Mouse (Mus musculus) midbrain, embryonic 15.5 days (tissue): ENCODE data around the gene Lims1. TPM values are rescaled to one million over a fixed set of nuclear protein-coding genes. Genes with fewer than 3 reads are reported as not detected.

Experiments used
- ATAC-seq: fragments of 200-750 bp; cut with Nextera tagmentation; replicated peaks from 2 replicates; pipeline ENCODE4 v1.8.0; 2017; ENCODE audit warnings: moderate TSS enrichment
- H3K27ac ChIP-seq: fragments of 300-500 bp; sonication (generic); 2 replicates; pipeline ENCODE4 v1.5.1; 2015; ENCODE audit warnings: mild to moderate bottlenecking, inconsistent platforms
- H3K27me3 ChIP-seq: fragments of 300-500 bp; sonication (generic); replicated peaks from 2 replicates; pipeline ENCODE4 v1.6.1; 2015; ENCODE audit warnings: inconsistent platforms
- H3K36me3 ChIP-seq: fragments of 300-500 bp; sonication (generic); replicated peaks from 2 replicates; pipeline ENCODE4 v1.6.1; 2015; ENCODE audit warnings: inconsistent platforms
- H3K4me1 ChIP-seq: fragments of 300-500 bp; sonication (generic); 2 replicates; pipeline ENCODE4 v1.6.1; 2015; ENCODE audit warnings: inconsistent platforms
- H3K4me2 ChIP-seq: fragments of 300-500 bp; sonication (generic); 2 replicates; pipeline ENCODE4 v1.6.1; 2015; ENCODE audit warnings: inconsistent platforms, mild to moderate bottlenecking, moderate library complexity
- H3K4me3 ChIP-seq: fragments of 300-500 bp; sonication (generic); 2 replicates; pipeline ENCODE4 v1.5.1; 2015; ENCODE audit warnings: mild to moderate bottlenecking, inconsistent platforms
- H3K9ac ChIP-seq: fragments of 300-500 bp; sonication (generic); 2 replicates; pipeline ENCODE4 v1.6.1; 2015; ENCODE audit warnings: mild to moderate bottlenecking, inconsistent platforms
- H3K9me3 ChIP-seq: fragments of 300-500 bp; sonication (generic); 2 replicates; pipeline ENCODE4 v1.6.1; 2016; ENCODE audit warnings: inconsistent platforms
- WGBS: fragments of 180-500 bp; shearing (Covaris S2); methylation state at CpG from one replicate; pipeline ENCODE4 v1.1.7; 2015; ENCODE audit warnings: mixed read lengths; 5-methylcytosine and 5-hydroxymethylcytosine counted together
- polyA plus RNA-seq: library from polyadenylated mRNA; unstranded; fragments of >200 nt; fragmentation: Nextera tagmentation; extraction: Ambion mirVana; gene quantifications from 2 replicates; pipeline ENCODE4 v1.2.1, GENCODE M21; 2015

Gene Lims1
- polyA plus RNA-seq, 1 experiment from 2014 or later, result 52.6 TPM

DNA sequence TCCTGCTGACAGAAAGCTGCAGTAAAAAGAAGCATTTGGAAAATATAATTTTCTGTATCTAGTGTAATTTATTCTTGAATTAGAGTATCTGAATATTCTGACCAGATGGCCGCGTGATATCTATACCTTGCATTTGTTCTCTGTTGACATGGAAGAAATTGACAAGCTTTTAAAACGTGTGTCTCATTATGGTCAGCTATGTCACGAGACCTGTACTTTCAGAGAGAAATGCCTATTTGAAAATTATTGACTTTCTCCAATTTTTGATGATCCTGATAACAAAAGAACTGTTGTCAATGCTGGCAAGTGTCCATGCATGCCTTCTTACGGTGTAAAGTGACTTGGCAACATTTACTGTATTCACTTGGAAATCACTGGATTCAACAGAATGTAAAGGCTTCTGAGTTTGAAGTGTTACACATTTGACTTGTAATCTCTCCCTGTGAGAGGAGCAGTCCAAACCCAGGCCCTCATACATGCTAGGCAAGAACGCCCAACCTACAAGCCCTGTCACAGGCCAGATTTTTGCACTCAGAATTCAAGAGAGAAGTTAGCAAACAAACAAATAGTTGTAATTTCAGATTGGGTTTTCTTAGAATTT, 49.3 kb downstream of the Lims1 start:
- Histone ChIP-seq H3K36me3 (no peaks in the 10 kb centered on the region), H3K27me3 (no peaks in the 10 kb centered on the region), H3K4me2 (no peak overlapping the region), H3K27ac (no peak overlapping the region), H3K4me3 (no peak overlapping the region), H3K9me3 (no peaks in the 10 kb centered on the region), H3K4me1 (peaks cover 17% of the 10 kb centered on the region), H3K9ac (no peak overlapping the region)
- WGBS, result 69% methylated on average over 6 of the region's 6 CpGs
- no peak for ATAC-seq

DNA sequence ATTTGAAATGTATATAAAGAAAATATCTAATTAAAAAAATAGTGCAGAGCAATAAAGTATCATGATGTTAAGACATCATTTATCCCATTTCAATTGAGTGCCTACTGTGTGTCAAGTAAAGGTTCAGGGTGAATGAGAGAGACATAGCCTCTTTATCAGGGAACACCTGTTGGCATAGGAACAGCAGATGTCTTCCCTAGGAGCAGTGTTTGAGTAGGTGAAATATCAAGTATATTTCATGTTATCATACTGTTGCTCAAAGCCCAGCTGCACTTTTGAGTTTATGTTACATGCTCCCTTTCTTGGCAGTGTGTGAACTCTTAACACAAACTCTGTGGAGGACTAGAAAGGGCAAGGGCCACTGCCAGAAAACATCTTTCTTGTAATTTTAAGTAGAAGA, 50.6 kb downstream of the Lims1 start:
- Histone ChIP-seq H3K9me3 (no peaks in the 10 kb centered on the region), H3K36me3 (no peaks in the 10 kb centered on the region), H3K9ac (no peak overlapping the region), H3K27ac (no peak overlapping the region), H3K27me3 (no peaks in the 10 kb centered on the region), H3K4me1 (peaks cover 17% of the 10 kb centered on the region), H3K4me2 (no peak overlapping the region), H3K4me3 (no peak overlapping the region)
- ATAC-seq, result no peak

DNA sequence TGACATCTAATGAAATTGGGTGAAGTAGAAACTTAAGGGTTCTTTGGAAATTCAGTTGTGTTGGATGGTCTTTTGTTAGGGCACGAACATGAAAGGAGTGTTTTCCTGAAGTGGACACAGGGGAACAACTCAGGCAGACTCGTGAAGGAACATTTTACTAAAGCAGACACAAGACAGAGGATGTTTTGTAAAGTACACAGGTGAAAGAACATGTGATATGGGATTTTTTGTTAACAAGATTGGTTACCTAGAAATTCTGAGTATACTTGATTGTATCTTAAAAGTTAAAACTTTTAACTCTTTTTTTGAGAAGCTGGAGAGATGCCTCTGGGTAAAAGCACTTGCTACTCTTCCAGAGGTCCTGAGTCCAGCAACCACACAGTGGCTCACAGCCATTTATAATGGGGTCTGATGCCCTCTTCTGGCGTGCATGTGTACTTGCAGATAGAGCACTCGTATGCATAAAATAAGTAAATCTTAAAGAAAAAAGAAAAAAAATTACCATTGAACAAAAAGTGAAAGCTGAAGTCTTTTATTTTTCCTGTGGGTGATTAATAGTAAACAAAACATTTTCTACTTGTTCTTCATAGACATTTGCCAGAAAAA, 54.4 kb downstream of the Lims1 start:
- H3K27ac ChIP-seq, result no peak overlapping the region
- 0 out of 2 replicates have a peak, but pooled peaks have one; percentile 68 for ATAC-seq
- no peaks in the 10 kb centered on the region for H3K27me3 ChIP-seq
- H3K4me2 ChIP-seq, result no peak overlapping the region
- no peak overlapping the region for H3K4me3 ChIP-seq
- no peaks in the 10 kb centered on the region for H3K9me3 ChIP-seq
- peaks cover 9% of the 10 kb centered on the region for H3K4me1 ChIP-seq
- no peaks in the 10 kb centered on the region for H3K36me3 ChIP-seq
- 31% methylated on average over 4 of the region's 4 CpGs for WGBS
- H3K9ac ChIP-seq, result no peak overlapping the region

GRCm38 (mm10) chr10:58378380-58378779, 55.1 kb downstream of the Lims1 start:
- Histone ChIP-seq H3K4me2 (no peak overlapping the region), H3K9ac (no peak overlapping the region), H3K4me3 (no peak overlapping the region), H3K27me3 (no peaks in the 10 kb centered on the region), H3K27ac (no peak overlapping the region), H3K4me1 (peaks cover 16% of the 10 kb centered on the region), H3K9me3 (no peaks in the 10 kb centered on the region), H3K36me3 (no peaks in the 10 kb centered on the region)
- ATAC-seq, result no peak
- WGBS, result 65% methylated on average over 1 of the region's 1 CpGs

GRCm38 (mm10) chr10:58379699-58380098, 56.4 kb downstream of the Lims1 start:
- Histone ChIP-seq H3K27me3 (no peaks in the 10 kb centered on the region), H3K4me1 (peaks cover 28% of the 10 kb centered on the region), H3K4me3 (no peak overlapping the region), H3K9ac (no peak overlapping the region), H3K36me3 (no peaks in the 10 kb centered on the region), H3K4me2 (no peak overlapping the region), H3K9me3 (no peaks in the 10 kb centered on the region), H3K27ac (no peak overlapping the region)
- ATAC-seq, result no peak
- 100% methylated on average over 1 of the region's 1 CpGs for WGBS

DNA sequence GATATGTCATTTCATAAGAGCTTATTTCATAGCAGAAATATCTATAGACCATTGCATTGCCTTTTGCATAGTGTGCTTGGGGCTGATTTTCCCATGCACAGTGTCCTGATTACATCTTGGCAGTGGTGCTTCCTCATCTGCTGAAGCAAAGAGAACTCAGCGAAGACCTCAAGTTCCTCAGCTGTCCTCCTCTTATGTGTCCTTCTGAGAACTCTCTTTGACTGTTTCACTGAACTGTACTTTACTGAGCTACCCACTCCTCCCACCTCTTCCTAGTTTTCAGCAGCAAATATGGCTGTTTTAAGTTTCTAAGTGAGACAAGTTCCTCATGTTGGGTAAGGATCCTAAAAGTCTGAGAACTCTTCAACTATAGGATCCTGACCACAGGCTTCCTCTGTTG, 58.6 kb downstream of the Lims1 start:
- H3K27me3 ChIP-seq, result no peaks in the 10 kb centered on the region
- H3K9ac ChIP-seq, result no peak overlapping the region
- no peaks in the 10 kb centered on the region for H3K36me3 ChIP-seq
- H3K4me3 ChIP-seq, result no peak overlapping the region
- H3K27ac ChIP-seq, result no peak overlapping the region
- H3K4me2 ChIP-seq, result no peak overlapping the region
- ATAC-seq, result no peak
- no peaks in the 10 kb centered on the region for H3K9me3 ChIP-seq
- WGBS, result 94% methylated on average over 1 of the region's 1 CpGs
- peaks cover 29% of the 10 kb centered on the region for H3K4me1 ChIP-seq

GRCm38 (mm10) chr10:58382621-58383101, 59.4 kb downstream of the Lims1 start:
- peak; percentile 53; the same call in 1 of the 2 replicates for ATAC-seq
- H3K4me1 ChIP-seq, result peaks cover 29% of the 10 kb centered on the region
- no peak overlapping the region for H3K4me2 ChIP-seq
- peak overlapping the region; percentile 71 for H3K27ac ChIP-seq
- H3K27me3 ChIP-seq, result no peaks in the 10 kb centered on the region
- H3K9me3 ChIP-seq, result no peaks in the 10 kb centered on the region
- no peaks in the 10 kb centered on the region for H3K36me3 ChIP-seq
- H3K4me3 ChIP-seq, result no peak overlapping the region
- 6% methylated on average over 3 of the region's 3 CpGs for whole genome bisulfite sequencing
- H3K9ac ChIP-seq, result no peak overlapping the region

GRCm38 (mm10) chr10:58383282-58383681, 60.0 kb downstream of the Lims1 start:
- Histone ChIP-seq H3K9ac (no peak overlapping the region), H3K27me3 (no peaks in the 10 kb centered on the region), H3K4me2 (no peak overlapping the region), H3K27ac (peak overlapping the region; percentile 71), H3K4me1 (peaks cover 29% of the 10 kb centered on the region), H3K36me3 (no peaks in the 10 kb centered on the region), H3K4me3 (no peak overlapping the region), H3K9me3 (no peaks in the 10 kb centered on the region)
- ATAC-seq, result peak; percentile 66
- 34% methylated on average over 3 of the region's 3 CpGs for WGBS

DNA sequence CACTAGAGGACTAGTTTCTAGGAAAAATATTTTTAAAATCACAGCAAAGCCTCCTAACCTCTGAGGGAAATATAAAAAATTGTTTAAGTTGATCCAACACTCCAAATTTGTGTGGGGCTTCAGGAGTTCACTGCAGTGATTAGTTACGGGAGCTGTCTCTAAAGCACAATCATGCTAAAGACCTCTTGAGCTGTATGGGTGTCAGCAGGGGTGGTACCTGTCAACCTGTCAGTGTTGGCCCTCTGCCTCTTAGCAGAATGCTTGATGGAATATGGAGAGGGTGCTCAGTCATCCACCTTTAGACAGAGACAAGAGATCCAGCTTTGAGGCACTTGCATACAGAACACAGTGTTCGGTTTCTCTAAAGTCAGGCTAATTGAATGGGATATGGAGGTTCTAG, 60.5 kb downstream of the Lims1 start:
- no peak overlapping the region for H3K9ac ChIP-seq
- H3K27me3 ChIP-seq, result no peaks in the 10 kb centered on the region
- H3K4me2 ChIP-seq, result no peak overlapping the region
- H3K36me3 ChIP-seq, result no peaks in the 10 kb centered on the region
- peak overlapping the region; percentile 48; the same call in 1 of the 2 replicates for H3K27ac ChIP-seq
- peak; percentile 16; the same call in 1 of the 2 replicates for ATAC-seq
- H3K9me3 ChIP-seq, result no peaks in the 10 kb centered on the region
- WGBS, result 67% methylated on average over 2 of the region's 2 CpGs
- no peak overlapping the region for H3K4me3 ChIP-seq
- peaks cover 29% of the 10 kb centered on the region for H3K4me1 ChIP-seq

DNA sequence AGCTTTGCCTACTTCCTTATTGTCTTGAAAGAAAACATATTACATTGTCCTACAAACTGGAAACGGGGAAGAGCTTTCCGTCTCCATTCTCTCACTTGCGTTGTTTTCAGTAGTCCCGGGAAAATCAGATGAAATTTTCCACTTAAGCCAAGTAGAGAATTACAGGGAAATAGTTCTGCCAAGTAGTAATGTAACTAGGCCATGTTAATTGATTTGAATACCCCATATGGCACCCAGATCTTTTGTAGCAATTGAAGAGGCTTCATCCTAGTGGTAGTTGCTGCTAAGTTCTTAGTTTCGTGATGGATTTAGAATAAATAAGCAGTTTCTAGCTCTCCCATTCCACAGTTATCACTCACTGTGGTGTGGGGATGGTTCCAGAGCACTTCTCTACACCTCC, 62.4 kb downstream of the Lims1 start:
- WGBS, result 87% methylated on average over 5 of the region's 5 CpGs
- Histone ChIP-seq H3K4me1 (peaks cover 29% of the 10 kb centered on the region), H3K36me3 (no peaks in the 10 kb centered on the region), H3K27me3 (no peaks in the 10 kb centered on the region), H3K4me3 (no peak overlapping the region), H3K4me2 (no peak overlapping the region), H3K27ac (no peak overlapping the region), H3K9ac (no peak overlapping the region), H3K9me3 (no peaks in the 10 kb centered on the region)
- no peak for ATAC-seq

DNA sequence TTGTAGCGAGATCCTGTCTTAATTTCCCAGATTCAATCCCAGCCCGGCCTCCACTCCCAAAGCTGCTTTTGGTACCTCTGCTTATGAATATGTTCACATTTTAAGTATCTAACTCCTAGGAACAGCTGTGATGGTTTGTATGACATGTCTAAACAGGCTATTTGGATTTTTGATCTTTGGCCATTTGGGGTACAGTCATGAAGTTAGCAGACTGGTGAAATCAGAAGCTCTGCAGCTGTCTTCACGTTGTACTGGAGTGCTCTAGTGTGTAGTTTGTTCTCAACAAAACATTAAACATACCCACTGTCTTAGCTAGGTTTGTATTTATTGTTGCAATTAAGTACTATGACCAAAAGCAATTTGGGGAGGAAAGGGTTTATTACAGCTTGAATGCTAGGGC, 63.7 kb downstream of the Lims1 start:
- no peak overlapping the region for H3K4me3 ChIP-seq
- no peak overlapping the region for H3K9ac ChIP-seq
- no peaks in the 10 kb centered on the region for H3K9me3 ChIP-seq
- peaks cover 27% of the 10 kb centered on the region for H3K4me1 ChIP-seq
- no peak overlapping the region for H3K27ac ChIP-seq
- H3K27me3 ChIP-seq, result no peaks in the 10 kb centered on the region
- H3K36me3 ChIP-seq, result no peaks in the 10 kb centered on the region
- WGBS, result 93% methylated on average over 3 of the region's 3 CpGs
- no peak overlapping the region for H3K4me2 ChIP-seq
- no peak for ATAC-seq

DNA sequence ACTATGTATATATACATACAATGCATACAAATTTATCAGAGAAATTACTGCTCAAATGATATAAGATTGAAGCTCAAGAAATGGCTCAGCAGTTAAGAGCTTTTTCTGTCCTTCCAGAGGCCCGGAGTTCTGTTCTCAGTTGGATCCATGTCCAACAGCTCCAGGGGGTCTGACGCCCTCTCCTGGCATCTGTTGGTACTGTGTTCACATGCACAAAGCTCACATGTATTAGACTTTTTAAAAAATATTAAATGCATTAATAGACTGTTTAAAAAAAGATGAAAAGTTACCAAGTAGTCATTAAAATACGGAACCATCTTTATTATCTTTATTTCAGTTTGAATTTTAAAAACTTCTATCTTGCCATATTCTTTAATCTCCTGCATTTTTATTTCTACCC, 65.4 kb downstream of the Lims1 start:
- 86% methylated on average over 3 of the region's 3 CpGs for WGBS
- H3K4me3 ChIP-seq, result no peak overlapping the region
- H3K9me3 ChIP-seq, result no peaks in the 10 kb centered on the region
- peaks cover 12% of the 10 kb centered on the region for H3K4me1 ChIP-seq
- no peaks in the 10 kb centered on the region for H3K36me3 ChIP-seq
- ATAC-seq, result no peak
- H3K27me3 ChIP-seq, result no peaks in the 10 kb centered on the region
- H3K4me2 ChIP-seq, result no peak overlapping the region
- H3K9ac ChIP-seq, result no peak overlapping the region
- H3K27ac ChIP-seq, result no peak overlapping the region

- H3K4me1 ChIP-seq, result peaks cover 7% of the 10 kb centered on the region
- H3K9me3 ChIP-seq, result no peaks in the 10 kb centered on the region
- no peak overlapping the region for H3K27ac ChIP-seq
- no peaks in the 10 kb centered on the region for H3K36me3 ChIP-seq
- no peaks in the 10 kb centered on the region for H3K27me3 ChIP-seq
- H3K4me3 ChIP-seq, result no peak overlapping the region
- no peak overlapping the region for H3K4me2 ChIP-seq
- no peak overlapping the region for H3K9ac ChIP-seq
- 73% methylated on average over 3 of the region's 3 CpGs for WGBS
- ATAC-seq, result no peak
These were observed 65.9 kb downstream of the Lims1 start for GRCm38 (mm10) chr10:58389151-58389550.
